Mouse (Mus musculus): ENCODE results near the gene Ankar.

The Ankar gene

DNA sequence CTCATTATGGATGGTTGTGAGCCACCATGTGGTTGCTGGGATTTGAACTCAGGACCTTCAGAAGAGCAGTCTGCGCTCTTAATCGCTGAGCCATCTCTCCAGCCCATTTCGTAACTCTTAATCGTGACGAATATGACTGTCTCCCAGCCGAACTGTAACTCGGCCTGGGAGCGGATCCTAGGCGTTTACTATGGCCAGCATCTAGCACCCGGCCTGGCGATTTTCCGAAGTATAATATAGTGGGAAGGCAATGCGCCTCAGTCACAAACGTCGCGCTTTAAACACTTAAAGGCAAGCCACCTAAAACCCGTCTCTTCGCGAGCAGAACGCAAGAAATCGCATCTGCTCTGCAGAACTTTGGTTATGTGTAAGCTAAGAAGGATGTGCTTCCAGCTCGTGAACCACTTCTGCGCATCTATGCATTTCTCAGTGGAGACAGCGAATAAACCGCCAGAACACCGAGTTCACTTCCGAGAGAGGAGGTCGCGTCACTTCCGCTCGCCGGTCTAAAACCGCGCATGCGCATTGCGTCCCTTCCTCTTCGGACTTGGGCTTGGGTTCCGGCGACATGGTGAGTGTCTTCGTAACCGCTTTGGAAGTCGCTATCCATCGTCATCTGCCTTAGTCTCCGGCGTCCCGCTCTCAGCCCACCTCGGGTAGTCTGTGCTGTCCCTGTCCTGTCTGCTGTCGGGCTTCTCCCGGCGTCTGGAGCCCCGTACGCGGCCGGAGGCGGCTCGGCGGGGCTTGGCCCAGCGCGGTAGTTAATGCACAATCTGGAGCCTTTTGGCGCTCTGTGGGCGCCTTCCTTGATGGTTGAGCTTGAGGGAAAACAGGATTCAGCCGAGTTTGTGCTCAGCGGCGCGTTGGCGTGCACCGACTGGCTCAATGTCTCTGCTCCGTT, 10.6 kb upstream of the Ankar start, which contains the start of gene Rpl37a:
TSS of gene Rpl37a (plus strand) at position 538 of the 901 bp plus-strand sequence.
- DNase-seq (ENCODE audit: low spot score), result peak; percentile 89

DNA sequence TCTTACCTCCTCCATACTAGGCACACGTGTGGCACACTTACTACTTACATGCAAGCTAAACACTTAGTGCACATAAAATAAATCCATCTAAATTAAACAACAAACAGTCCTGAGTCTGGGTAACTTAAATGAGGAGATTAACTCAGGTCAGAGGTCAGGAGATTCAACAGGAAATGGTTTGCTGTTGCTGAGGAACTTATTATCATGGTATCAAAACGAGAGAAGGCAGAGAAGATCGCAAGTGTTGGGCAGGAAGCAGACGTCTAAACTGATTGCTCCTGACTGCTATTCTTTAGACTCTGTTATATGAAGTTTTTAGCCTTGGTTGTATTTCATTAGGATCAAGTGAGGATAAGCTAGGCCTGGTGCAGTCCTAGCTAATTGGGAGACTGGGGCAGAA, 7.1 kb upstream of the Ankar start:
- DNase-seq (ENCODE audit: low spot score), result no peak

DNA sequence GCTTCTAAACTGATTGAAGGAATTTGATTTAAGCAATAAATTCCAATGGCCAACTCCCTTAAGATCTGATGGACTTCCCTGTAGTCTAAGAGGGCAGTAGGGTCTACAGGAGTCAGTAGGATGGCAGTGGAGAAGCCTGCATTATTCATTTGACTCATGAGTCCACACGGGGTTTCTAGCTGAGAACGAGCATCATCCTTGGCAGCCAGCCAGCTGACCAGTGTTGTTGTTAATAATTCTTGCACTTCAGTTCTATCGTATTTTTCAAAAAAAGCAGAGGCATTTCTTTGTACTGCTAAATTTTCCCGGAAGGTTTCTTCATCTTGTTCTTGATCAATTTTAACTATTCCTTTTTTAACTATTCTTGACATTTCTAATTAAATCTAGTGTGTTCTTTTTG, 1.7 kb downstream of the Ankar start:
- DNase-seq (ENCODE audit: low spot score), result no peak

DNA sequence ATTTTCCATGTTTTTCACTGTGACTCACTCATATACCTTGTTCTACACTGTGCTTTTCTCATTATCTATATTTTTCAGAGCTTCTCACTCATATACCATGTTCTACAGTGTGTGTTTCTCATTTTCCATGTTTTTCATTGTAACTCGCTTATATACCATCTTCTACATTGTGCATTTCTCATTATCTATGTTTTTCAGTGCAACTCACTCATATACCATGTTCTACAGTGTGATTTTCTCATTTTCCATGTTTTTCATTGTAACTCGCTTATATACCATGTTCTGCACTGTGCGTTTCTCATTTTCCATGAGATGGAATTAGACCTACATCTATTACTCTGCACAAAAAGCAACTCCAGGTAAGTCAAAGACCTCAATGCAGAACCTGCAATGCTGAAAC, 4.1 kb downstream of the Ankar start:
- DNase-seq (ENCODE audit: low spot score), result no peak

DNA sequence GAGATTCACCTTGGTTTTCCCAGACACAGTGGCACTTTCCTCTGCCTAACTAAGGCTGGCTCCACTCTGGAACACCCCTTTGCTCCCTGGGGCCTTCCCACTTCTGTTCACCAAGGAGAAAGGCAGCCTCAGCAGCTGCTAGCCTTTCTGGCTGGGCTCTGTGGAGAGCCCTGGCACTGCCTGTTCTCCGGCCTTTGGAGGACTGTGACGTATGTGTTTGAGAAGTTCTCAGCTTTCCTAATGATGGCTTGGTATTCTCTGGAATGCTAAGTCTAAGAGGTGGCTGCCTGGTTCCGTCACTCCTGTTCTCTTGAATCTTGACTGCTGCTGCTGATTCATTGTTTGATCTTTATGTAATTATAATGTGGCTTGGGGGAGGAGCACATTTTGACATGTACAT, 27.3 kb downstream of the Ankar start:
- DNase-seq (ENCODE audit: low spot score), result no peak

DNA sequence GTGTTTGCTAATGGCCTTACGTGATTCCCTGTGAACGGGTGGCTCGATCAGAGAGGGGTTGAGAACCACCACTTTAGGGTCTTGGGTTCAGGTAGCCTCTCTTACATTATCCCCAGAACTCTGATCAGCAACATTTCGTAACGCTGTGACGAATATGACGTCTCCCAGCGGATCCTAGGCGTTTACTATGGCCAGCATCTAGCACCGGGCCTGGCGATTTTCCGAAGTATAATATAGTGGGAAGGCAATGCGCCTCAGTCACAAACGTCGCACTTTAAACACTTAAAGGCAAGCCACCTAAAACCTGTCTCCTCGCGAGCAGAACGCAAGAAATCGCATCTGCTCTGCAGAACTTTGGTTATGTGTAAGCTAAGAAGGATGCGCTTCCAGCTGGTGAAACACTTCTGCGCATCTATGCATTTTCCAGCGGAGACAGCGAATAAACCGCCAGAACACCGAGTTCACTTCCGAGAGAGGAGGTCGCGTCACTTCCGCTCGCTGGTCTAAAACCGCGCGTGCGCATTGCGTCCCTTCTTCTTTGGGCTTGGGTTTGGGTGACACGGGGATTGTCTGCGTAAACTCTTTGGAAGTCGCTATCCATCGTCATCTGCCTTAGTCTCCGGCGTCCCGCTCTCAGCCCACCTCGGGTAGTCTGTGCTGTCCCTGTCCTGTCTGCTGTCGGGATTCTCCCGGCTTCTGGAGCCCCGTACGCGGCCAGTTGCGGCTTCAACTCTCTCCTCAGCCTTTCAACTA, 59.5 kb downstream of the Ankar start:
- DNase-seq (ENCODE audit: low spot score), result peak; percentile 10

DNA sequence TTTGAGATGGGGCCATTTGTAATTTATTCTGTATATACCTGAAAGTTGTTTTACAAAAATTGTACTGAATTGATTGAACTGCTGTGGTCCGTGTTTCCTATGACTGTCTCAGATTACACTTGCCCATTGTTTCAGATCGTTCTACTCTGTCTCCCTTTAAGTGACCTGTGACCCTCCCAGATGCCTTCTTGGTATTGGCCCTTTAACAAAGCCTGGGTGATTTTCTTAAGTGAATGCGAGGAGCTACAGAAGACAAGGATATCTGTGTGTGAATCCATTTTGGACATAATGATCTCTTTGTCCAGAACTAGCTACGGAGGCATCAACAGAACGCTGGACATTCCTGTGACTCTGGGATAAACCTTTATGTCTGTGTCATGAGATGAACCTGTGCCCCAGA, 65.2 kb downstream of the Ankar start:
- DNase-seq (ENCODE audit: low spot score), result no peak

DNA sequence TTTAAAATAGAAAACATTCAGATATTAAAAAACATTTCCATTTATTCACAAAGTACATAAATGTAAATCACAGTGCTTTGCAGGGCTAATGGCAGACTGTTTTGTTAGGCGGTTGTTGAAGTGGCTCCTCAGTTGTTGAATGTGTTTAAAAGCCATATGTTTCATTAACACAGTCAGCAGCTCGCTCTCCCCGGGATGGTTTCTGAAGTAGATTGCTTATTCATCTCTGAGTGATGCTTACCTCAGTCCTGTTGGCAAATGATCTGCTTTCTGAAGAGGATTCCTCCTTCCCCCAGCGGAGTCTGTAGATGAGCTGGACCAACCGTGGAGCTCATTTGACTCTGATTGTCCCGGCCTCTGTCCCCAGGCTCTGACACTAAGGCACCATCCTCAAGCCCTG, 88.2 kb downstream of the Ankar start:
- no peak for DNase-seq (ENCODE audit: low spot score)

DNA sequence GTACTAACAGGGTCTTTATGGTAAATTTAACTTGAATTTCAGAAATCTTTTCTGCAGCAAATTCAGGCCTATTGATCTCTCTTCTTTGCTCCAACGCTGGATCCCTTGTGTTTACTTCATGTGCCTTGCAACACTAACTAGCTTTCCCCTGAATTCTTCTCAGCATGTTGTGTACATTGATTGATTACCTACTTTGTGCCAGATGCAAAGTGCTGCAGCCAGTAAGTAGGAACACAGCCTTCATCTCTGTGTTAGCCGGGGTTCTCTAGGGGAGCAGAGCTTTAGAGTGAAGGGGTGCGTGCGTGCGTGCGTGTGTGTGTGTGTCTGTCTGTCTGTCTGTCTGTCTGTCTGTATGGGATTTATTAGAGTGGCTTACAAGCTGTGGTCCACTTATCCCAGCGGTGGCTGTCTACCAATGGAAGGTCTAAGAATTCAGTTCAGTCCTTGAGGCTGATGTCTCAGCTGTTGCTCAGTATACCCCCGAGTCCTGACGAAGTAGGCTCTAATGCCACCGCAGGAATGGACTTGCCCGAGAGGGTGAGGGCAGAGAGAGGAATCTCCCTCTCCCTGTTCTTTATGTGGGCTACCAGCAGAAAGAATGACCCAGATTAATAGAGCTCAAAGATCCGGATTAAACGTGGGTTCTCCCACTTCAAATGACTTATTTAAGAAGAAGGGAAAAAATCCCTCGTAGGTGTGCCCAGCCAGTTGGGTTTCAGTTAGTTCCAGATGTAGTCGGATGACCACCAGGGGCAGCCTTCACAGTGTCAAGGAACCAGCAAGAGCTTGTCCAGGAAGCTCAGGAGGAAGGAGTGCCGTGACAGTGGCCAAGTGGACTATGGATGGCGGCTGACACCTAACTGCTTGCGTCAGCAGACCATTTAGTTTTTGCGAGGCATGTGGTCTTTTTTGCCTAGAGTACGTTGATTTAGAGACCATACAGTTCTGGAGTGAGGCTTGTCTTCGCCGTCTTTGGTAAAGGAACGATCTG, 90.2 kb downstream of the Ankar start:
- DNase-seq (ENCODE audit: low spot score), result no peak

DNA sequence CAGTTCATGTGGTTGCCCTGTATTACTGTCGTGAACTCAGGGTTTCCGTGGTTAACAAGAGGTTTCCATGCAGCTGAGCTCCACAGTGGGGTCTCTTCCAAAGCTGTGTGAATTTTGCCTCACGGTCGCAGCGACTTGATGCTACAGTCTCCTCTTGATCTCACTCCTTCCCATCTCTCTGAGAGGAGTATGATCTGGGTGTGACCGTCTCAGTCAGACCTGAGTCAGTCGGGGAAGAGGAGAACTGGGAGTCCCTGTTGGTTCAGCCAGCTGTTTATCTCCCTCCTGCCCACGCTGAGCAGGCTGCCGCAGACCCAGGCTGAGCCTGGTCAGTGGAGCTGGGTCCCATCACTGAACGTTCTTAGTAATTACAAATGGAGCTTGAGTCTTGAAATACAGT, 91.2 kb downstream of the Ankar start:
- no peak for DNase-seq (ENCODE audit: low spot score)

DNA sequence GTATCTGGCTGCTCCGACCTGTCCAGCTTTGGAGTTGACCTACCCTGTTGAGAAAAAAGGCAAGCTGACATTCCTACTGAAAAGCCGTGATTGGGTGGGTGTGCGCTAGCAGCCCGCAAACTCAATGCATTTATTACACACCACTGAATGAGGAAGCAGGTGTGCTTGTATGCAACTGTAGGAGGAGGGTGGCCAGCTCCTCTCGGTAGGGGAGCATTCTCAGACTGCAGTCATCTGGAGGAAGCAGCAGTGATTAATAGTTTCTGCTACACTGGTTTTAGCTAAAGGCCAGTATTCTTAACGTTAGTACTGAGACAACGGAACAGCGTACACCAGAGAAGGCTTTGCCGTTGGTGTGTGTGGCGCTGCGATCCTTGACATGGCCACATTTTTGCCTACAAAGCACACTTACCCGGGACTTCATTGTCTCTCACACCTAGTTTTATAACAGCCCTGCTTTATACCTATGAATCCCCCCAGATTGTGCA, 94.1 kb downstream of the Ankar start:
- no peak for DNase-seq (ENCODE audit: low spot score)

DNA sequence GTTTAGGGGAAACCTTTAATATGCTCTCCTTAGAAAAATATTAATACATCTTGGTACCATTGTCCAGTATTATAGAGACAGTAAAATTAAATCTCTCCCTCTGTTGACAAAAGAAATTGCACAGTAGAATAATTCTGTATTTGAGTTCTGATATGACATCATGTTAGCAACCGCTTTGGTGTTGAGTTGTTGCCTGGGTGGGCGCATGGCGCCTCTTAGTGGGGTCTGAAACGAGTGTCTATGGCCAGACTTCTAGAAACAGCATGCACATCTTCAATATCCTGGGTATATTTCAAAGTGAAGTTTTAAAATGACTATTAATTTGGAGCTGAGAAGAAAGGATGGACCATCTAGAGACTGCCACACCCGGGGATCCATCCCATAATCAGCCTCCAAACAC, 97.6 kb downstream of the Ankar start:
- DNase-seq (ENCODE audit: low spot score), result no peak

DNA sequence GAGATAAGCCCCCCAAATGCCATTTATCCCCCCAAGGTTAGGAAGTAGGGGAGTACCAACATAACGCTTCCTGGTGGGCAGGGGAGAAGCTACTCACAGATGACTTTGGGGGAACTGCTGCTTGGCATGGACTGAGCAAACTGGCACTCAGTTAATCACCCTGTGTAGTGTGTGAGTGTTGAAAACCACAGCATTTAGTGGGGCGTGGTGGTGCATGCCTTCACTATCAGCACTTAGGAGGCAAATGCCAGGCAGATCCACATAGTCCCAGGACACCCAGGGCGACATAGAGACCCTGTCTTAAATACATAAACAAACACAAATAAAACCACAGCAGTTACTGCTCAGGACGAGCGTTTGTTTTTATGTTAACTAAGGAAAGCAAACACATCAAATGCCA, 98.2 kb downstream of the Ankar start:
- DNase-seq (ENCODE audit: low spot score), result no peak

DNA sequence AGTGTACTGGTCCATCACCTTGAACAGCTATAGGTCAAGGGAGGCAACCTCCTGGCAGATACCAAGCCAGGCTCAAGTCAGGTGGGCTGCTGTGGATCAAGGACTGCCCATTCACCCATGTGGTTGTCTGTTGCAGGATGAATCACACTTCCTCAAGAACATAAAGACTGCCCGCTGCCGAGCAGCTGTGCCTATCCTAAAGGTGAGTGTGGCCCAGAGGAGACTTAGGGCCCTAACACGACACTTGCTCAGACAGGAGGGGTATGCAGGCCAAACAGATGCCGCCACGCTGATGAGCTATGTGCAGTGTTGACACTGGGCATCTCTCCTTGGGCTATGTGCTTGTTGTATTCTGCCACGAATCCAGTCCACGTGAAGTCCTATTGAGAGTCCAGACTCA, 99.1 kb downstream of the Ankar start:
- no peak for DNase-seq (ENCODE audit: low spot score)

DNA sequence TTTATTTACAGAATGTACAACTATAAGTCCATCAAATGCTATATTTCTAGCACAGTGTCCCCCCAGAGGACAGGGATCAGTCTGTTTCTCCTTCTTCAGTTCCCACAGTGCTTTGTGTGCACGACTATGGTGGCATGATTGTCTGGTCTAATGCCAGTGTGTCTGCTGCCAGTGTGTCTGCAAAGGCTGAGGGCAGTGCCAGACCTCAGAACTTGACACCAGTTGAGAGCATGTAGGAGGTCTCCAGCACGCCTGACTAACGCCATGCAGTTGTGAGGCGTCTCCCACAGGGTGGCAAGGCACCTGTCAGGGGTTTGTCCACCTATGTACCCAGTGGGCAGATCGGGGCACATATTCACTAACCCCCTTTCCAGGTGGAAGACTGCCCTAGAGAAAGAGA, 99.6 kb downstream of the Ankar start:
- no peak for DNase-seq (ENCODE audit: low spot score)

DNA sequence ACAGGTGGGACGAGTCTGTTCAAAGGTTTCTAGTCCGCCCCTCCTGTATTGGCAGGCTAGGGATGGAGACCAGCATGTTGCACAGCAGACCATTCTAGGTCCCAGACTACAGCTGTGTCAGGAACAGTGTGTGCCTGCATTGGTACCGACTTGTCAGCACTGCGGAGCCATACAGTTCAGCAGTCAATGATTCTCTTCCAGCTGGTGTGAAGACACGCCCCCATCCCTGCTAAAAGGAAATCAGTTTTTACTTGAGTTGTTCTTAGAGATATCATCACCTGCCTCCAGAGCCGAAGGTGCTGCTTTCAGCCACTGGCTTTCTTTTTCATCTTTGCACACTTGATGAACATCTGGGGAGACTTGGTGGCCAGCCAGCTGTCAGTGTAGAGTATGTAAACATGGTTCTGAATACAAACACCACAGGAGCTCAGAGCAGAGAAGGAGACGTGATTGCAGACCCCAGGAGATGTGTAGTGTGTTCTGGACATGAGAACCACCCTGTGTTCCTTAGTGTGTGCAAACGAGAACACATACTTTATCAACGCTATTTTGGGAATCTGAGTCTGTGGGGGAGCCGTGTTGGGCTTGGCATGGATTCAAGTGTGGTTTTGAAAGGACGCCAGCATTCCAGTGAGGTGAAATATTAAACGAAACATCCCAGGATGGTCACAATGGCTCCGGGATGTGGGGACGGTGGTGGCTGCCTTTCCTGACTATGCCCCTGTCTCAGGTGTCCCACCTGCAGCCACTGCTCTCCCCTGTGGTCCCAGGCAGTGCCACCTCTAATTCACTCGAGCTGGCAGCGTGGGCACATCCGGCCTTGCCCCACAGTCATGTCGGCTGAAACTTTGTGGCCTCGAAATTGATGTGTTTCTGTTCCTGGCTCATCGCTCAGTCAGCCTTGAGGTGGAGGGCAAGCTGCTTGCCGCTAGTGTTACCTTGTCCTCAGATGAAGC, 101.0 kb downstream of the Ankar start:
- DNase-seq (ENCODE audit: low spot score), result no peak

DNA sequence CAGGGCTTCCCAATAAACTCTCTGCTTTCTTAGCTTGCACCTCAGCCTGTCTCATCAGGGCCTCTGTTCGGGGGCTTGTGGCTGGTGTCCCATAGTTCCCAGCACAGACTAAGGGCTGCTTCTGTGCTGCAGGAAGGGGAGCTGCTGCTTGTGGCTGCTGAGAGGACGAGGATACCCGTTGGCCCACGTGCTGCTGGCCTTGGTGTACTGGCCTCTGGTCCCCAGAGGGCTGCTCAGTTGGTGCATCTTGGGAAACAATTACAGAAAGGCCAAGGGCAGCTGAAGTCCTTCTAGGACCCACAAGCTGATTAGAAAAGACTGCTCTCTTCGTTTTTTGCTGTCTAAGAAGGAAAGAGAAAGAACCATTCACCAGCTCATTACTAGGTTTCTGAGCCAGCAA, 104.1 kb downstream of the Ankar start:
- DNase-seq (ENCODE audit: low spot score), result no peak

DNA sequence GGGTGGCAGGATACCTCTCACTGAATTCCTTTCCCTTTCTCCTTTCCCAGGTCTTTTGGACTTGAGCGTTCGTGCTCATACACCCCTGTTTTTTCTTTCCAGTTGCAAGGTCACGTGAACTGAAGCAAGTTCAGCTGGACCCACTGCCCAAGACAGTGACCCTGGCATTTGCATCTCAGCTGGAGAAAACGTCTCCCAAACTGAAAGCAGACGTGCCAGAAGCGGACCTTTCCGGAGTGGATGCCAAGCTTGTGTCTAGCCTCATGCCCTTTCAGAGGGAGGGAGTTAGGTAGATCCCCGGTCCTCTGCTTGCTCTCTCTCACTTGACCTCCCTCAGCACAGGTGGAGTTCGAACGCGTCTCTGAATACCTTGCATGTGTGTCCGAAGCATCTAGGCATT, 104.7 kb downstream of the Ankar start:
- DNase-seq (ENCODE audit: low spot score), result no peak

DNA sequence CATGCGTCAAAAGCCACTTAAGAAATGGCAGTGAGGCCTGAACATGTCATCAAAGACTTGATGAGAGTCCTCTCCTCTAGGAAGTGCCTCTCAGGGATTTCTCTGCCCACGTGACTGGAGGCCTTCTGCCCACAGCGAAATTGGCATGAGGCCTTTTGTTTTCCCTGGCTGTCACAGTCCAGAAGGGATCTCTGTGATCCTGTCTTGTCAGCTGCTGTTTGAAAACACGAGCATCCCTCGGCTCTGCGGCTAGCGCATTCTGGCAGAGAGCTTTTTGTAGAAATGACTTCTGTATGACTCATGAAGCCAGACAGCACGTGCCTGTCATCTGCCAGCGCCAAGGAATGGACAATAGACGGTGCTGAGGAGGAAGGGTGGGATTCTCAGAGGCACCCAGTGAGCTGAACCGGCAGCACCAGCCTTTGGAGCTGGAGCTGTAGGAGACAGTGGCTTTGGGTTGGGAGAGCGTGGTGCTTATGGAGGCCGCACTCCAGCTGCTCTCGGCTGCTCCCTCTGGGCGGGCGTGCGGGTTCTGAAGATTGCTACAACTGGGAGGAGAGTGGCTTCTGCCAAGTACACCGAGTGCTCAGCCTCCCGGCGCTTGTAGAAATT, 106.9 kb downstream of the Ankar start:
- peak; percentile 8 for DNase-seq (ENCODE audit: low spot score)
